In genomic region chr4:138921254-138922130, GRCm38 (mm10) we compare ENCODE assay signal across 7 mouse cellular contexts. TPM values are rescaled to one million over a fixed set of nuclear protein-coding genes. Genes with fewer than 3 reads are reported as not detected.
DNase-seq lines count a peak whose midpoint lies in the region; ATAC-seq and TF ChIP-seq lines count a peak whose summit lies in the region.

No protein-coding gene starts in this region.

- peak; percentile 23; the same call in 1 of the 2 replicates for ATAC-seq in lung, embryonic 15.5 days (ENCODE audit: borderline replicate concordance, extremely low read depth, low FRiP score, low TSS enrichment)
- peak; percentile 54 for ATAC-seq in forebrain, embryonic 16.5 days
- ATAC-seq in liver, embryonic 12.5 days = no peak
- no peak for ATAC-seq in stomach, postnatal 0 days (ENCODE audit: low FRiP score, low TSS enrichment)

- TF ChIP-seq CTCF in stomach, postnatal 0 days (IDR thresholded peaks at IDR 0.05; ENCODE audit: low read depth) = no peak

- no peak for DNase-seq in lung, postnatal 10 days
- no peak for DNase-seq in stomach, postnatal 0 days (ENCODE audit: low spot score)
- DNase-seq in right cerebral cortex, postnatal 25 days = no peak
- no peak for DNase-seq in testis, postnatal 14 days (ENCODE audit: low spot score)

- H3K4me1 ChIP-seq in lung, embryonic 15.5 days = peaks cover 6% of the 10 kb centered on the region; the same call in 1 of the 2 replicates
- peaks cover 3% of the 10 kb centered on the region; the same call in 1 of the 2 replicates for H3K4me1 ChIP-seq in forebrain, embryonic 16.5 days (replicated peaks; ENCODE audit: control insufficient read depth, insufficient read depth, low read length)
- H3K4me1 ChIP-seq in liver, embryonic 12.5 days = peaks cover 3% of the 10 kb centered on the region
- no peaks in the 10 kb centered on the region for H3K4me1 ChIP-seq in stomach, postnatal 0 days (replicated peaks; ENCODE audit: control insufficient read depth, insufficient read depth)

- peak overlapping the region; percentile 51 for H3K4me2 ChIP-seq in lung, embryonic 15.5 days
- H3K4me2 ChIP-seq in forebrain, embryonic 16.5 days (ENCODE audit: low read length) = peak overlapping the region; percentile 61
- peak overlapping the region; percentile 35 for H3K4me2 ChIP-seq in liver, embryonic 12.5 days
- H3K4me2 ChIP-seq in stomach, postnatal 0 days (replicated peaks; ENCODE audit: low read depth) = peak overlapping the region; percentile 27; the same call in 1 of the 2 replicates

- H3K36me3 ChIP-seq in lung, embryonic 15.5 days = no peaks in the 10 kb centered on the region
- no peaks in the 10 kb centered on the region for H3K36me3 ChIP-seq in forebrain, embryonic 16.5 days (ENCODE audit: control insufficient read depth, insufficient read depth)
- H3K36me3 ChIP-seq in liver, embryonic 12.5 days = no peaks in the 10 kb centered on the region
- H3K36me3 ChIP-seq in stomach, postnatal 0 days (ENCODE audit: control insufficient read depth, insufficient read depth, low read length) = no peaks in the 10 kb centered on the region

- H3K9ac ChIP-seq in lung, embryonic 15.5 days = no peak overlapping the region
- H3K9ac ChIP-seq in forebrain, embryonic 16.5 days (replicated peaks; ENCODE audit: low read depth, low read length) = peak overlapping the region; percentile 33
- no peak overlapping the region for H3K9ac ChIP-seq in liver, embryonic 12.5 days
- H3K9ac ChIP-seq in stomach, postnatal 0 days (ENCODE audit: low read length) = no peak overlapping the region

- H3K27me3 ChIP-seq in lung, embryonic 15.5 days = no peaks in the 10 kb centered on the region; the same call in 1 of the 2 replicates
- no peaks in the 10 kb centered on the region for H3K27me3 ChIP-seq in forebrain, embryonic 16.5 days (replicated peaks; ENCODE audit: control insufficient read depth, insufficient read depth, low read length)
- H3K27me3 ChIP-seq in liver, embryonic 12.5 days (replicated peaks) = peaks cover 27% of the 10 kb centered on the region
- no peaks in the 10 kb centered on the region for H3K27me3 ChIP-seq in stomach, postnatal 0 days (ENCODE audit: control insufficient read depth, insufficient read depth, low read length)

- H3K9me3 ChIP-seq in lung, embryonic 15.5 days = no peaks in the 10 kb centered on the region
- no peaks in the 10 kb centered on the region for H3K9me3 ChIP-seq in forebrain, embryonic 16.5 days (ENCODE audit: control insufficient read depth, low read length)
- H3K9me3 ChIP-seq in liver, embryonic 12.5 days (replicated peaks) = no peaks in the 10 kb centered on the region
- no peaks in the 10 kb centered on the region for H3K9me3 ChIP-seq in stomach, postnatal 0 days (ENCODE audit: control insufficient read depth, low read length)

- H3K27ac ChIP-seq in lung, embryonic 15.5 days = no peak overlapping the region
- H3K27ac ChIP-seq in forebrain, embryonic 16.5 days (ENCODE audit: low read length) = no peak overlapping the region
- no peak overlapping the region for H3K27ac ChIP-seq in liver, embryonic 12.5 days
- H3K27ac ChIP-seq in stomach, postnatal 0 days (replicated peaks) = no peak overlapping the region

- 34% methylated on average over 20 of the region's 20 CpGs for WGBS in lung, embryonic 15.5 days
- 36% methylated on average over 20 of the region's 20 CpGs for WGBS in forebrain, embryonic 16.5 days
- 39% methylated on average over 20 of the region's 20 CpGs for WGBS in liver, embryonic 12.5 days (ENCODE audit: insufficient replicate concordance)
- 41% methylated on average over 20 of the region's 20 CpGs for WGBS in stomach, postnatal 0 days

- no peak overlapping the region for H3K4me3 ChIP-seq in lung, embryonic 15.5 days
- peak overlapping the region; percentile 39 for H3K4me3 ChIP-seq in forebrain, embryonic 16.5 days (replicated peaks; ENCODE audit: low read length)
- no peak overlapping the region for H3K4me3 ChIP-seq in liver, embryonic 12.5 days
- H3K4me3 ChIP-seq in stomach, postnatal 0 days (ENCODE audit: low read depth, low read length) = no peak overlapping the region

- TF ChIP-seq EP300 in stomach, postnatal 0 days (optimal IDR thresholded peaks at IDR 0.05) = no peak

RNA-seq across cellular contexts. Expression of gene Otud3, which starts 7.7 kb away (rescaled TPM):
- polyA plus RNA-seq in lung, embryonic 15.5 days (2015; fragmentation: Nextera tagmentation; extraction: Ambion mirVana) = 3.7 TPM in 2 replicates
- 2.4 and 3.2 TPM in 2 replicates for polyA plus RNA-seq in forebrain, embryonic 16.5 days (2015; fragmentation: Nextera tagmentation; extraction: Ambion mirVana)
- polyA plus RNA-seq in liver, embryonic 12.5 days (2016; fragmentation: Nextera tagmentation; extraction: Ambion mirVana) = 2.3 and 2.5 TPM in 2 replicates
- 2.4 and 2.6 TPM in 2 replicates for polyA plus RNA-seq in stomach, postnatal 0 days (2015; fragmentation: Nextera tagmentation; extraction: Ambion mirVana)

RNA-seq across cellular contexts. Expression of gene Pla2g2e, which starts 43.8 kb away (rescaled TPM):
- not detected in 2 replicates for polyA plus RNA-seq in lung, embryonic 15.5 days (2015; fragmentation: Nextera tagmentation; extraction: Ambion mirVana)
- not detected in 2 replicates for polyA plus RNA-seq in forebrain, embryonic 16.5 days (2015; fragmentation: Nextera tagmentation; extraction: Ambion mirVana)
- not detected in 2 replicates for polyA plus RNA-seq in liver, embryonic 12.5 days (2016; fragmentation: Nextera tagmentation; extraction: Ambion mirVana)
- 0.22 TPM in 1 of 2 replicates, not detected in the other for polyA plus RNA-seq in stomach, postnatal 0 days (2015; fragmentation: Nextera tagmentation; extraction: Ambion mirVana)

RNA-seq across cellular contexts. Expression of gene Rnf186, which starts 45.4 kb away (rescaled TPM):
- 2.2 and 2.3 TPM in 2 replicates for polyA plus RNA-seq in lung, embryonic 15.5 days (2015; fragmentation: Nextera tagmentation; extraction: Ambion mirVana)
- not detected in 2 replicates for polyA plus RNA-seq in forebrain, embryonic 16.5 days (2015; fragmentation: Nextera tagmentation; extraction: Ambion mirVana)
- not detected in 2 replicates for polyA plus RNA-seq in liver, embryonic 12.5 days (2016; fragmentation: Nextera tagmentation; extraction: Ambion mirVana)
- polyA plus RNA-seq in stomach, postnatal 0 days (2015; fragmentation: Nextera tagmentation; extraction: Ambion mirVana) = 17.6 and 24.8 TPM in 2 replicates

RNA-seq across cellular contexts. Expression of gene Gm13030, which starts 47.7 kb away (rescaled TPM):
- not detected in 2 replicates for polyA plus RNA-seq in lung, embryonic 15.5 days (2015; fragmentation: Nextera tagmentation; extraction: Ambion mirVana)
- polyA plus RNA-seq in forebrain, embryonic 16.5 days (2015; fragmentation: Nextera tagmentation; extraction: Ambion mirVana) = not detected in 2 replicates
- polyA plus RNA-seq in liver, embryonic 12.5 days (2016; fragmentation: Nextera tagmentation; extraction: Ambion mirVana) = not detected in 2 replicates
- not detected in 2 replicates for polyA plus RNA-seq in stomach, postnatal 0 days (2015; fragmentation: Nextera tagmentation; extraction: Ambion mirVana)

RNA-seq across cellular contexts. Expression of gene Tmco4, which starts 51.2 kb away (rescaled TPM):
- polyA plus RNA-seq in lung, embryonic 15.5 days (2015; fragmentation: Nextera tagmentation; extraction: Ambion mirVana) = 4.1 and 5.4 TPM in 2 replicates
- 1.1 and 1.2 TPM in 2 replicates for polyA plus RNA-seq in forebrain, embryonic 16.5 days (2015; fragmentation: Nextera tagmentation; extraction: Ambion mirVana)
- 2.1 and 2.5 TPM in 2 replicates for polyA plus RNA-seq in liver, embryonic 12.5 days (2016; fragmentation: Nextera tagmentation; extraction: Ambion mirVana)
- polyA plus RNA-seq in stomach, postnatal 0 days (2015; fragmentation: Nextera tagmentation; extraction: Ambion mirVana) = 10.3 and 10.8 TPM in 2 replicates

Comparison
In these comparisons a context has a peak if more than half of its experiments do, and no peak if none do; other contexts are left out.
1. ATAC-seq: peak in lung, embryonic 15.5 days (single experiment) and forebrain, embryonic 16.5 days (single experiment); none in liver, embryonic 12.5 days (single experiment) and stomach, postnatal 0 days (single experiment).
2. Peak in every context shown above with its lines, with median percentiles within 50 percentile points of each other: H3K4me2 ChIP-seq.